Mouse (Mus musculus) heart, adult 11 months (tissue): ENCODE results near the gene Ncapd2.
A peak's percentile ranks its signal among the peaks of the same experiment; 100 is the strongest.

Experiments used
- DNase-seq: peaks from one replicate; pipeline ENCODE4 v3.0.0; 2022

Gene Ncapd2

DNA sequence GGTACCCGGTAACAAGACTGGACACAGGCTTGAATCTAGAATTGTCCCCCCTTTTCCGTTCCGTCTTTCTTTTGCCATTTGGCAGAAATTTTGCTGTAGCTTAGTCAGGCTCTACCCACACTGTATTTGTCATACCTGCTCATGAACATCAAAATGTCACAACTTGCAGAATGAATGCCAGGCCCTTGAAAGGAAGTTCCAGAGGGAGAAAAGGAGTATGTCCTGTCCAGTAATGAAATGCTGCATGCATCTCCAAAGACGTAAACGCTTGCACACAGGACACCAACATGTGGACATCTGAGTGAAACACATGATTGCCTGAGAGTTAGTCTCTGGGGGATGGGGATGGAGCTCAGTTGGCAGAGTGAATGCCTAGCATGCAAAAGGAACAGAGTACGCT is 22.2 kb upstream of the Ncapd2 start:
- peak; percentile 83 for DNase-seq

DNA sequence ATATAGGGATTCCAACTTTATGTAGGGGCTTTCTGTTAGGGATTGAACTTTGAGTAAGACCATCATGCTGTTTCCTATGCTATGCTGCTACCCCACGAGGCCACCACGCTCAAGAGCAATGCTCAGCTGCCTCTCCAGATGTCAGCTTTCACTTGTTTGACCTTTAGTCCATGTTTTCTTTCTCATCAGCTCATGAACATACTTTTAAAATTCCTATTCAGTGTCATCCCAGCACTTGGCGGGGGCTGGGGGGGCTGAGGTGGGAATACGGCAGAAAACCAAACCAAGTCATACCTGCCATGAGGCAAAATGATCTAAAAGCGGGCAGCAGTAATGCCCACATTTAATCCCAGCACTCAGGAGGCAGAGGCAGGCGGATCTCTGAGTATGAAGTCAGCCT is 21.6 kb upstream of the Ncapd2 start:
- peak; percentile 66 for DNase-seq

DNA sequence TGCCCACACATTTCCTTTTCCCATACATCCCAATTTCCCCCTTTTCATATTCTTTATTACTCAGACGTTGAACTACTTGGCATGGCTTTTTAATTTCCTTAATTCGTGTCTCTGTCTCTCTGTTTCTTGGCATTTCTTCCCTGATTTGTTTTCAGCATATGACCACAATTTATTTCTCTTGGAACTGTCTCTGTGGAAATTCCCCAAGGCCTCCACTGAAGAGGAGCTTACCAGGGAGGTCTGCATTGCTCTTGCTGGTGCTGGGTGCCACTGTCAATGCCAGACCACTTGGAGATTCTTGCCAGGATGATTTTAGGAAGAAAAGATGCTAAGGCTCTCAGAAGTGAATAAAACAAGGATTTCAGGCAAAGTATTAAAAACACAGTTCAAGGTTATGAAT is 21.1 kb upstream of the Ncapd2 start:
- no peak for DNase-seq

DNA sequence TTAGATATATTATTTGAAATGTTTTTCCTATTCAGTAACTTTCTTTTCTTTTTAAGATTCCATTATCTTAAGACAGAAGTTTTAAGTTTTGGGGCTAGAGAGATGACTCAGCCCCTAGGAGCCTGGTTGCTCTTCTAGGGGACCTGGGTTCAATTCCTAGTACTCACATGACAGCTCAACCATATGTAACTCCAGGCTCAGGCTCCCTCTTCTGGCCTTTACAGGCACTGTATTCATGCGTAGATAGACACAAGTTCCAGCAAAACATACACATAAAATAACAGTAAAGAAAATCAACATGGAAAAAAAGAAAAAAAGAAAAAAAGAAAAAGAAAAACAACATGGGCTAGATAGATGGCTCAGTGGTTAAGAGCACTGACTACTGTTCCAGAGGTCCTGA is 18.9 kb upstream of the Ncapd2 start:
- DNase-seq, result no peak

DNA sequence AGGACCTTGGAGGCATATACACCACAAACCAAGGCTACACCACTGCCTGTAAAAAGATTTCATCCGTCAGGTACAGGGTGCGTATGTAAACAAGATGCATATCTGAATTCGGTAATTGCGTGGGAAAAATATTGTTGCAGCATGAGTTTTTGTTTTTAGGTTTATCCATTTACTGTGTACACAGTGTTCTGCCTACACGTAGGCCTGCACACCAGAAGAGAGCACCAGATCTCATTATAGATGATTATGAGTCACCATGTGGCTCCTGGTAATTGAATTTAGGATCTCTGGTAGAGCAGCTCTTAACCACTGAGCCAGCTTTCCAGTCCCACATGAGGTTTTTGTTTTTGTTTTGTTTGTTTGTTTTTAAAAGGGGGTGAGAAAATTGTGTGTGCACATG is 5.7 kb upstream of the Ncapd2 start:
- DNase-seq, result peak; percentile 33

DNA sequence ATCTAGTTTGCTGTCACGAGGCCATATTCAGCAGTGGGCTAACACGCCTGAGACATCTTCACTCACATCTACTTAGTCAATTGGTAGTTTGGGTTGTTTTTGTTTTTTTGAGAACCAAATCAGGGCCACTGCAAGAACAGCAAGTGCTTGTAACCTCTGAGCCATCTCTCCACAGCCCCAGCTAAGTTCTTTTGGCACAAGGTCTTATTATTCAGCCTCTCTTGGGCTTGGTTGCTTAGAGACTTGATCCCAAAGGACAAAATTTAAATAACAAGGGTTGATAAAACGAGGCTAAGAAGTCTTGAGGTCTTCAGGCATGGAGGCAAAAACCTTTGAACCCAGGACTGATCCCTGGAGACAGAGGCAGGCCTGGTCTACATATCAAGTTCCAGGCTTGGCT is 4.8 kb upstream of the Ncapd2 start:
- peak; percentile 89 for DNase-seq

DNA sequence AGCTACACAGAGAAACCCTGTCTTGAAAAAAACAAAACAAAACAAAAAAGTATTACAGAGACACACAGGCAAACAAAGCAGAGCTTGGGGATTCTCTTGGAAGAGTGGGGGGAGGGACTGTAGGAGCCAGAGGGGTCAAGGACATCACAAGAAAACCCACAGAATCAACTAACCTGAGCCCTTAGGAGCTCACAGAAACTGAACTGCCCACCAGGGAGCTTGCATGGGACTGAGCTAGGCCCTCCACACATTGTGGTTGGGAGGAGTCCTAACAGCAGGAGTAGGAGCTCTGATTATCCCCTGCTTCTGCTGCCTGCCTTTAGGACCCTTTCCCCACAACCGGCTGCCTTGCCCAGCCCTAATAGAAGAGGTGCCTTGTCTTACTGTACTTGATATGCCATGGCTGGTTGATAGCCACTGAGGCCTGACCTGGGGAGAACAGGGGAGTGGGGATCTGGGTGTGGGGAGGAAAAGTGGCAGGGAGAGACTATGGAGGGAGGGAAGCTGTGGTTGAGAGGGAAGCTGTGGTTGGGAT is 4.1 kb upstream of the Ncapd2 start:
- peak; percentile 81 for DNase-seq

DNA sequence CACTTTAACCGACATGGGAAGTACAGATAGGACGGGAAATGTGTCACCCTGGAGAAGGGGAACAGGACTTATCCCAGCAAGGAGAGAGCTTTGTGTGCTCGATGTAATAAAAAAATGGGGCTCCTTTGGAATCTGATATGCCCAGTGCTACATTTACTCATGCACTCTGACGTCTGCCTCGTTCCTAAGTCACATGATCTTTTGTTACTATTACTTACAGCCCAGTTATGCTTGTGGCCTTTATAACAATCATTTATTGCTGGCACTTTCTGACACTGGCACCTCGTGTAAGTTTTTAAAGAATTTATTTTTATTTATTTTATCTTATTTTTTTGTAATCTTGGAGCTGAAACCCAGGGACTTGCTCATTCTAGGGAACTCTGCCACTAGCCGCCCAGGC is 1.9 kb upstream of the Ncapd2 start:
- DNase-seq, result no peak

DNA sequence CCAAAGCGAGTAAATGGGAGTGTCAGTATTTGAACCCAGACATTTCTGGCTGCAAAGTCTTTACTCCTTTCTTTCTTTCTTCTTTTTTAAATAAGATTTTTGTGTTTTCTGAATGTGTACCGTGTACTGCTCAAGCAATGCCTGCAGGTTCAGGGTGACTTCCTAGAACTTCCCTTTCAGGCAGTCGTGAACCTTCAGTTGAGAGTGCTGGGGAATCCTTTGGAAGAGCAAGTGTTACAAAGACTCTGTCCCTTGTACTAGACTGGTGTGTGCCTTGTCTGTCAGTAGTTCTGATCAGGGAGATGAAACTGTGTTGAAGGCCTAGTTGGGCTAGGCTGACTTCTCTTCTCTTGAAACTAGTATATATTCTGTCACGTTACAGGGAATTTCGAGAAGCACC is 1.3 kb upstream of the Ncapd2 start:
- peak; percentile 79 for DNase-seq

DNA sequence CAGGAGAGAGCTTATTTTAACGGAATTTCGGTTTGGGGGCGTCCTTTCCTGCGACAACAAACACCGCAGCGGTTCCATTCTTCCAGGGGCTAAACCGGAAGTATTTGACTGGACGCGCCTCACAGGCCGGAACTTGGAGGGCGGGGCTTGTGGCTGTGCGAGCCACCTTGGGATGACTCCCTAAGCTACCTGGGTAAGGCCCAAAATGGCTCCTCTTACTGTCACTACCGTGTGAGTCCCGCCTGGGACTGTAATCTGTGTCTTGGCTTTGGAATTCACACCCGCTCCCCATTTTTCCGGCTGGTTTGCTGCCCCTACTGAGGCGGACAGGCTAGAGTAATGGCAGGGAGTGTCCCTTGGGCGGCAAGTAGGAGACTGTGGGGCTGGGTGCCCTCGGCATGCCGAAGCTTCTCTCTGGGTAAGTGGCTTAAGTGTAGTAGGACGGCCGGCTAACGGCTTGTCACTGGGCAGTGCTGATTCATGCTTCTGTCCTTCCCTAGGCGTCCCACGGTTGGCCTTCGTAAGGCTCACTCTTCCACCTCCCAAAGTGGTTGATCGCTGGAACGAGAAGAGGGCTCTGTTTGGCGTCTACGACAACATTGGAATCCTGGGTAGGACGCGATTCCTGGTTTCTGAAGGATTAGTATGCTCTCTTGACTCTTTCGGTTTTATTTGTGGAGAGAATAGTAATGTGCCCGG is 664 bp upstream of the Ncapd2 start:
- DNase-seq, result peak; percentile 99

DNA sequence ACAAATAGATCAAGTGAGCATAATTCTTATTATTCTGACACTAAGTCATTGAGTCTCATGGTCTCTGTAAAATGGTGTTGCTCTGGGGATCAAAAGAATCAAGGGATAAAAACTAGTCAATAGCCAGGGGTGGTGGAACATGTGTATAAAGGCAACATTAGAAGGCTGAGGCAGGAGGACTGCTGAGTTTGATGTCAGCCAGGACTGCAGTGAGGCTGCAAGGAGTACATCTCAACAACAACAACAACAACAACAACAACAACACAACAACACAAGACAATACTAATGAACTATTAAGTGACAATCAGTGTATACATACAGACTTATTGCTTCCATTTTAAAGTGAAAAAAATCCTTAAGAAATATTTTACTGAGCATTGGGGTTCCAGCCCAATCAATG is 685 bp downstream of the Ncapd2 start:
- peak; percentile 79 for DNase-seq

DNA sequence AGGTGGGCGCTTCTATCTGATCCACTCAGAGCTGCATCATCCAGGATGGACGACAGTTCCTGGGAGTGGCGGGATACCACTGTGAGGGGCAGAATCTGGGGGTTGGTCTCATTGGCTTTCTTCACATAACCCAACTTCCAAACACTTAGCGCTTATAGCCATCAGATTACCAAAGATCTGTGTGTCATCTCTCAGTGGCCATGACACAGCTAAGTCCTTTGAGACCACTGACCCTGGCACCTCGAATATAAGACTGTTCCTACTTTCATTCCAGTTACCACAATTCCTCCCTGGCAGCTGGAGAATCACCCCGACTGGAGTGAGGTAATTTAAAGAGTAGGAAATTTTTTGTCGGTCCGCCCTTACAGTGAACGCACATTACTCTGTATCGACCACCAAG is 5.3 kb downstream of the Ncapd2 start:
- DNase-seq, result peak; percentile 76

DNA sequence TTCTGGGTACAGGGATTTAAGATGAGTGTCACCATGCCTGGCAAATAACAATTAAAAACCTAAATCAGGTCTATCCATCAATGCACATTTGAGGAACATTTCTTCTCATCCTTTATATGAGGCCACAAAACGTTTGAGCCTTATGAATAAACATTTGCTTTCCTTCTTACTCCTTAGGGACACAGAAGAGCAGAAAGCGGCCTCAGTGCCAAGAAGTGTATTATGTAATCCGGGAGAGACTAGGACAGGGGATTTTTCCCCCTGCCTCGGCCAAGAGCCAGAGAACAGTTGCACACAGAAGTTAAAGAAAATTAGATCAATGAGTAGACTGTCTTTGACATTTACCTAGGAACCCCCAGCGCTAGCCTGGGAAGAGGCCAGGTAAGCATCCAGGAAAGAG is 9.4 kb downstream of the Ncapd2 start:
- DNase-seq, result peak; percentile 93

DNA sequence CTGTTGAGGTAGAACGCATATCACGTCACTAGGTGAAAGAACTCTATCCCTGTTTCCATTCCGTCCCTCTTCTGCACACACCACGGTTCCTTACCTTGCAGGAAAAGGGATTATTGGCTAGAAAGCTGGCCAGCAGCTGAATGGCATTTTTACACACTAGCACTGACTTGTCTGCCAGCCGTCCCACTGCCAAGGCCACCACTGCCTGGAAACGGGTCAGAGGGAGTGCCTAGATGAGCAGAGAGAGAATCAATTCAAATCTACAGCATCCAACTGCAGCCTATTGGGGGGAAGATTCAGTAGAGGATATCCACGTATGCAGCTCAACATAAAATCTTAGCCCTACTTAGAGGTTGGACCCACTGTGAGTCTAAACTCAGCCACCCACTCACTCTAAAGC is 11.9 kb downstream of the Ncapd2 start:
- no peak for DNase-seq

DNA sequence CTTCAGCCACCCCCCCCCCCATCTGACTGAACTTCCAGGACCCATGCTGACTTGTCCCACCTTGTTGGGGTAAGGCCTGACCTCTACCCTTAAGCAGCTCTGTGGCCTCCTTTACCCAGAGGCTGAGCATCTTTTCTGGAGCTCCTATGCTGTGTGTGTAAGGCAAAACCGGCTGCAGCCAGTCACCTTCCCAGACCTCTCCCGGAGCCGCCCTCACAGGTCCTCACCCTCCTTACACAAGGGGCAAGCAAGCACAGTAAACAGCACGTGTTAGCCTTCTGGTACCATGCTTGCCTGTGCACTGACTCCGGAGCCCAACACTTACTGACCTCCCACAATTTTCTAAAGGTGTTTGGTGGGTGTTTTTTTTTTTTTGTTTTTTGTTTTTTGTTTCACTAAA is 16.0 kb downstream of the Ncapd2 start:
- DNase-seq, result no peak

DNA sequence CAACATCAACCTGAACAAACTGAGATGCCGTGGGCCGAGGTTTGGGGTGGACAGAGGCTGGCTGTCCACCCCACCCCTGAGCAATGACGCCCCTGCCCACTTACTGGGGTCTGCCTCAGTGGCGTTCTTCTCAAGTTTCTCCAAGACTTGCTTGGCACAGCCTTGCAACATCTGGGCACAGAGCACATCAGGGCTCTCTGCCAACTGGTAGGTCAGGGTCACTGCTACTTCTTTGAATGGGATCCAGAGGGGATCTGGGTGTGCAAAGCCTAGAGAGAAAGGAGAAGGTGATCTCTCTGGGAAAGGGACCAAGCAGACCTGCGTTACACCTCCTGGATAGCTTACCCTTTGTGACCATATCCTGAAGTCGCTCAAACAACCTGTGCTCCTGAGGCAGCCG is 18.2 kb downstream of the Ncapd2 start:
- no peak for DNase-seq

DNA sequence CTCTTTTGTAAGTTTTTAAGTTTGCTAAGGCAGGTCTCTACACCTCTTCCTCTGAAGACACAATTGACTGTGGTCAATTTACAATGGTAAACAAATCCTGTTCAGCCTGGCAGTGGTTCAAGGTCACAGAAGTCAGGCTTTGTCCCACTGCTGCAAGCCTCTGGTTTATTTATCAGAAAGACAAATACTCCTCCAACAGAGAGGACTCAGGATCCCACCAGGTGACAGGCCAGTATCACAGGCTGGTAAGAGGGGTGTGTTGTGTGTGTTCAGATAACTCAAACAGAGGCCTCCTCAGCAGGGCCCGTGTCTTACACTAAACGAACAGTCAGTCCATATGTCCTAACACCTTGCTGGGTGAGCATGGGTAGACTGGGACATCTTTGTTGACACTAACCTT is 19.0 kb downstream of the Ncapd2 start:
- no peak for DNase-seq

DNA sequence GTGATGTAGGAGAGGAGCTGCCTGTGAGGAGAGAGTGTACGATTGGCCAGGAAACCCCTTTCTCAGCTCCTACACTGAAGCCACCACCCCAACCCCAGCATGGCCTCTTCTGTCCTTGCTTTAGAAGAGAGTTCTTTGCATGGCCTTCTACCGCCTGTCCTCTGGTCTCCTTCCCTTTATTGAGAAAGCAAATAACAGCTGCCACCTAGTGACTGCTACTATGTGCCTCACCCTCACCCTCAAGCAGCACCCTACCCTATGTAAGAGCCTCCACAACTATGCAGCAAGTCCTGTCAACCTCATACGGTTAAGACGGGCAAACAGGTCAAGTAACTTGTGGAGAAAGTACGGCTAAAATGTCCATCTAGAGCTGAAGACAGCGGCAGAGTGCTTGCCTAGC is 21.3 kb downstream of the Ncapd2 start:
- no peak for DNase-seq

DNA sequence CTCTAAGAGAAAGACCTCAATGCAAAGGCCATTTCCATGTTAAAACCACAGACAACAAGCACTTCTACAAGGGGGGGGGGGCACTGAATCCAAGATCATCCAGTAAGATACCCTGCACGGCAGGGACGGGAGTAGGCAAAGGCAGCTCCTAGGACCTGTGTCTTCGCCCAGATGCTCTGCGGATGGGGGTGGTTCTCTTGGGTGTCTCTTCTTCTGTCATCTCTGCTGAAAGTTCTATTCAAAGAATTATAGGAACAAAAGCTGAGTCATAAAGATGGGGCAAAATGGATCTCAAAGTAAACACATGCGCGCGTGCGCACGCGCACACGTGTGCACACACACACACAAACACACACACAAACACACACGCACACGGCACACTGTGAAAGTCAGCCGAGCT is 23.4 kb downstream of the Ncapd2 start:
- no peak for DNase-seq

DNA sequence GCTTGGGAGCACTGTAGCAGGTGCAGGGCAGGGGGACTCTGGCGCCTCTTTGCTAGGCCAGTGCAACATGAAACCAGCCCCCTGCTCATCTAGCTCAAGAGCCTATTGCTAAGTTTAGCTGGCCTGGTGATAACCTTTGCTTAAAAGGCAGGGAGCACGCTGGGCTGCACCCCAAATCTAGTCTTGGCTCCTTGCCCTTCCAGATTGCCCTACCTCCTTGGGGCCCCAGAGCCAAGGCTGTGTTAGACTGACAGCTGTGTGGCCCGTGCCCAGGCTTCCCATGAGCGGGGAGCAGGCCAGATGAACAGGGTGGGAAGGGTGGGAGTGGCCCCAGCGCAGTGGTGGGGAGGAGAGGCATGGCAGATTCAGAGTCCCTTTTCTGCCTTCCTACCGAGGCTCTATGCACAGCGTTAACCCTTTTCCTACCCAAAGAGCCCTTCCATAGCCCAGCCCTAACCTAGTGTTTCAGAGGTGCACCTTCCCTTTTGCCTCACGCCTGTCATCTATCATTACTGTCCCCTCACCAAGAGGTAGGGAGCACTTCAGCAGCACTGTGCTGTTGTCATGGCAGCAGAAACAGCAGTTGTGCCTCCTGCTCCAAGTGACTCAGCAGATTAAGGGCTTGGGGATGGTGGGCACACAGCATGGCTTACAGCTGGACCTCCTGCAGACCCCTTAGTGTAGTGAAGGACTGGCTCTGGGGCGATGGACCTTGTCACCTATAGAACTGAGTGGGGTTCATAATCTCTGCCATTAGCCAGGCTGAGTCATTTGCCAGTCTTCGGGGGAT is 24.4 kb downstream of the Ncapd2 start:
- DNase-seq, result peak; percentile 99

DNA sequence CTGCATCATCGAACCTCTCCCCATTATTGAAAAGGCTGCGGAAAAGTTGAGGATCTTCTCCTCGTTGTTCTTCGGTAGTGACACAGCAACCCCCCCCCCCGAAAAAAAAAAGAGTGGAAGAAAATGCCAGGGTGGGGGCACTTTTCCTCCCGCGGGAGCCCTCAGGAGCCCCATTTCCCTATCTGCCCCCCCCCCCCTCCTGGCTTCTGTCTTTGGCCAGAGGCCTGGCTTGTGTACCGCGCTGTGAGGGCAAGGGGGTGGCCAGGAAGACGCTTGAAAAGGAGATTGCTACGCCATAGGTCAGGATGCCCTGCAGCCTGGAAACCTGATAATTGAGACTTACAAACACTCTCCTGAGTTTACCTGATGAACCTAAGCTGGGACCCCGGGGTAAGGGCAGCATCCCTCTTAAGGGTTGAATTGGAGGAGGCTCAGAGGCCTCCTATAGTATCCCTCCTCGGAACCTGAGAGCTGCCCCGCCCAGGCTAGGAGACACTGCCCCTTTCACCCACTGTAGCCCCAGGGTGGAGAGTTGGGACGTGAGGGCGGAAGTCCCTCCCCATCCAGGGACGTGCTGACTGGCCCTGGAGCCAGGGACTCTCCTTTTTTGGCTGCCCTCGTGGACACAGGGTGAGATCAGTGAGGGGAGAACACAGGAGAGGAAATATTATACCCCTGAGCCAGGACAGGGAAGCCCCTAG is 25.3 kb downstream of the Ncapd2 start, which contains the start of gene Gapdh:
Gapdh (minus strand) TSS at position 417 of the 701 bp plus-strand sequence.
- DNase-seq, result peak; percentile 100

DNA sequence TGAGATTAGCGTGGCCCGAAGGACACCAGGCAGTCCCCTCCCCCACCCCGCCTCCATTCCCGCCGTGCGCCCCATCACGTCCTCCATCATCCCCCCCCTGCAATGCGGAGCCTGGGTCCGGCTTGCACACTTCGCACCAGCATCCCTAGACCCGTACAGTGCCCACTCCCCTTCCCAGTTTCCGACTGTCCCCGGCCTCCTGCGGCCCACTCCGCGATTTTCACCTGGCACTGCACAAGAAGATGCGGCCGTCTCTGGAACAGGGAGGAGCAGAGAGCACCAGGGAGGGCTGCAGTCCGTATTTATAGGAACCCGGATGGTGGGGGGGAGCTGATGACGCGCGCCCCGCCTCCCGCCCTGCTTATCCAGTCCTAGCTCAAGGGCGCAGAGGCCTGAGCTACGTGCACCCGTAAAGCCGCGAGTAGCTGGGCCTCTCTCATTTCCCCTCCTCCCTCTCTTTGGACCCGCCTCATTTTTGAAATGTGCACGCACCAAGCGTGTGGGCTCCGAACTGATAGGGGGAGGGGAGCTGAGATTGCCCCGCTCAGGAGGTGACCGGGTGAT is 26.1 kb downstream of the Ncapd2 start:
- DNase-seq, result peak; percentile 100

DNA sequence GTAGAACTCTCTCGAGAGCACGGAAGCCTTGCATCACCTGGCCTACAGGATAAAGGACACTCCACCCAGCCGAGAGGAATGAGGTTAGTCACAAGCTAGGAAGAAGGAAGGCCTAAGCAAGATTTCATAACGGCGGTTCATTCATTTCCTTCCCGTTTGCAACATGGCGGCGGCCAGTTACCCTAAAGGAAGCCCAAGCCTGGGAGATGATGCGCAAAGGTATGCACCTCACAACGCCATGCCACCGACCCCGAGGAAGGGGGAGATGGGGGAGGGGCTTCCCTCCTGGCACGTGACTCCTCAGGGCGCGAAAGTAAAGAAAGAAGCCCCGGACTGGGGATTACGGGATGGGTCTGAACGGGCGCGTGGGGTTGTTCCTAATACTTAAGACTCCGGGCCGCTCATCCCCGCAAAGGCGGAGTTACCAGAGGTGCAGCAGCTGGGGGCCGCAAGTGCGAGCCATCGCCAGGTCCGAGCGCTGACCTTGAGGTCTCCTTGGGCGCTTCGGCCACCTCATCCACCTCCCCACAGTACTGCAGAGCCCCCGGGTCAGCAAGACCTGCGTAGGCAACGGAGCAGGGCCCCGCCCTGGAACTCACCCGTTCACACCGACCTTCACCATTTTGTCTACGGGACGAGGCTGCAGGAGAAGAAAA is 26.7 kb downstream of the Ncapd2 start:
- DNase-seq, result peak; percentile 98
